Comparison of ENCODE assay signal across 8 mouse cellular contexts in the genomic region with DNA sequence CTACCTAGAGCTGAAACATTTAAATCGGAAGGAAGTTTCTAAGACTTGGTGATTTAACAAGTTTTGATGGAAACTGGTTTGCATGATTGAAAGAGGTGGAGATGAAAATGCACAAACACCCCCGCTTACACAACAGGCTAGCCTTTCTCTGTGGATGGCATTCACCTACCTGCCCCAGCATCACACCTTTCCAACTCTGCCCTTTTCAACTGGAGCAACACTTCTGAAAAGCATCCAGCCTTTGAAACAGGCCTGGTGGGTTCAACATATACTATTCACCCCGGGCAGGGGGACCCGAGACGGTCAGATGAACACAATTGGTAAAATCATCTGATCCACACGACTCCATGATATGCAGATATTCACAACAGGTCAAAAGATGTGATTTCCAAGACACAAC. TPM values are rescaled to one million over a fixed set of nuclear protein-coding genes. Genes with fewer than 3 reads are reported as not detected.
DNase-seq lines count a peak whose midpoint lies in the region; ATAC-seq lines count a peak whose summit lies in the region.

No protein-coding gene starts in this region.

- H3K4me3 ChIP-seq in liver, embryonic 13.5 days (replicated peaks) = 0 out of 2 replicates have a peak overlapping the region, but pooled peaks have one; percentile 75

- no peak overlapping the region for H3K27ac ChIP-seq in liver, embryonic 13.5 days

- peak overlapping the region; percentile 99; the same call in 1 of the 2 replicates for H3K4me2 ChIP-seq in liver, embryonic 13.5 days

- H3K4me1 ChIP-seq in liver, embryonic 13.5 days (replicated peaks) = peaks cover 24% of the 10 kb centered on the region

- peaks cover 3% of the 10 kb centered on the region; the same call in 1 of the 2 replicates for H3K36me3 ChIP-seq in liver, embryonic 13.5 days

- 68% methylated on average over 6 of the region's 6 CpGs for WGBS in liver, embryonic 13.5 days (ENCODE audit: insufficient replicate concordance)

- no peaks in the 10 kb centered on the region for H3K27me3 ChIP-seq in liver, embryonic 13.5 days

- no peaks in the 10 kb centered on the region for H3K9me3 ChIP-seq in liver, embryonic 13.5 days (replicated peaks)

- peak; percentile 47 for DNase-seq in cerebellum, adult 9-11 months
- DNase-seq in cerebellum, adult 8-10 months = no peak
- DNase-seq in right cerebral cortex, postnatal 25 days = peak; percentile 2
- no peak for DNase-seq in right cerebral cortex, postnatal 36 days (ENCODE audit: low spot score in 2 of 2)
- DNase-seq in liver, embryonic 13.5 days = no peak
- no peak for DNase-seq in thymus, postnatal 10 days (ENCODE audit: low spot score in 2 of 2)
- DNase-seq in frontal cortex, adult 2 months (ENCODE audit: extremely low spot score in 1 of 2, low spot score in 1 of 2) = no peak
- DNase-seq in adrenal gland, postnatal 4 days (ENCODE audit: low spot score in 2 of 2) = no peak

- no peak for ATAC-seq in liver, embryonic 13.5 days (ENCODE audit: low read depth)

- H3K9ac ChIP-seq in liver, embryonic 13.5 days = no peak overlapping the region

RNA-seq across cellular contexts. Expression of a gene that starts 0.7 kb away (rescaled TPM):
- polyA plus RNA-seq in liver, embryonic 13.5 days (2015; fragmentation: Nextera tagmentation; extraction: Ambion mirVana) = 2.9 and 3.1 TPM in 2 replicates
- polyA plus RNA-seq in frontal cortex, adult 2 months (2012; rRNA removed) = 12.9 and 14.3 TPM in 2 replicates
- total RNA-seq in adrenal gland, postnatal 4 days (2021) = 10 to 100 TPM; 22.2 to 22.7 TPM

Comparison
In these comparisons a context has a peak if more than half of its experiments do, and no peak if none do; other contexts are left out.
1. DNase-seq: peak in cerebellum, adult 9-11 months (single experiment) and right cerebral cortex, postnatal 25 days (single experiment); none in cerebellum, adult 8-10 months (single experiment), right cerebral cortex, postnatal 36 days (0 of 2), liver, embryonic 13.5 days (single experiment), thymus, postnatal 10 days (0 of 2), frontal cortex, adult 2 months (0 of 2) and adrenal gland, postnatal 4 days (0 of 2).